Mouse (Mus musculus) forebrain, postnatal 0 days (tissue): ENCODE measurements around the gene F3. TPM values are rescaled to one million over a fixed set of nuclear protein-coding genes. Genes with fewer than 3 reads are reported as not detected.

Experiments
- ATAC-seq: fragments of 200-750 bp; cut with Nextera tagmentation; 2 replicates; pipeline ENCODE4 v1.8.0; 2017; ENCODE audit warnings: mild to moderate bottlenecking, moderate library complexity
- DNase-seq: peaks from one replicate; pipeline ENCODE4 v3.0.0-alpha.2; 2015
- H3K27ac ChIP-seq: fragments of 300-500 bp; sonication (generic); 2 replicates; pipeline ENCODE4 v1.5.1; 2014; ENCODE audit warnings: low read depth, mild to moderate bottlenecking, antibody characterized with exemption, low read length, moderate library complexity, mixed read lengths
- H3K27me3 ChIP-seq: fragments of 300-500 bp; sonication (generic); 2 replicates; pipeline ENCODE4 v1.6.1; 2014; ENCODE audit warnings: mild to moderate bottlenecking, low read length, mixed read lengths; ENCODE audit not compliant: insufficient read depth
- H3K36me3 ChIP-seq: fragments of 300-500 bp; sonication (generic); 2 replicates; pipeline ENCODE4 v1.6.1; 2014; ENCODE audit warnings: mild to moderate bottlenecking, moderate library complexity; ENCODE audit not compliant: insufficient read depth
- H3K4me1 ChIP-seq: fragments of 300-500 bp; sonication (generic); 2 replicates; pipeline ENCODE4 v1.6.1; 2014; ENCODE audit warnings: antibody characterized with exemption; ENCODE audit not compliant: insufficient read depth
- H3K4me2 ChIP-seq: fragments of 300-500 bp; sonication (generic); 2 replicates; pipeline ENCODE4 v1.6.1; 2014; ENCODE audit warnings: low read depth, mild to moderate bottlenecking, moderate library complexity
- H3K4me3 ChIP-seq: fragments of 300-500 bp; sonication (generic); 2 replicates; pipeline ENCODE4 v1.5.1; 2014; ENCODE audit warnings: low read depth, low read length, mixed read lengths
- H3K9ac ChIP-seq: fragments of 300-500 bp; sonication (generic); 2 replicates; pipeline ENCODE4 v1.6.1; 2014; ENCODE audit warnings: mild to moderate bottlenecking
- H3K9me3 ChIP-seq: fragments of 300-500 bp; sonication (generic); 2 replicates; pipeline ENCODE4 v1.6.1; 2016; ENCODE audit warnings: low read length
- CTCF ChIP-seq: sonication (generic); IDR thresholded peaks from 2 replicates; pipeline ENCODE4 v1.5.1; 2016; ENCODE audit warnings: antibody characterized with exemption, control low read depth, low read depth
- WGBS: fragments of 180-500 bp; shearing (Covaris S2); extraction: QIAGEN DNeasy Blood & Tissue Kit; methylation state at CpG from one replicate; pipeline ENCODE4 v1.1.7; 2014; 5-methylcytosine and 5-hydroxymethylcytosine counted together
- polyA plus RNA-seq: library from polyadenylated mRNA; unstranded; fragments of >200 nt; fragmentation: Nextera tagmentation; extraction: Ambion mirVana; gene quantifications from 2 replicates; pipeline ENCODE4 v1.2.1, GENCODE M21; 2015
- total RNA-seq: library from RNA; depleted of rRNA; stranded (reverse); fragments of >200 nt; gene quantifications from 2 replicates; pipeline ENCODE4 v1.2.3, GENCODE M21; 2014

F3 gene
- total and polyA plus RNA-seq, 2 experiments from 2014 or later = 11.5 to 14.2 TPM

GRCm38 (mm10) chr3:121706087-121706486 is 17.2 kb upstream of the F3 start:
- Histone ChIP-seq H3K27ac (no peak overlapping the region), H3K9me3 (no peaks in the 10 kb centered on the region), H3K4me3 (no peak overlapping the region), H3K36me3 (no peaks in the 10 kb centered on the region), H3K9ac (no peak overlapping the region), H3K4me1 (peaks cover 8% of the 10 kb centered on the region), H3K4me2 (no peak overlapping the region), H3K27me3 (no peaks in the 10 kb centered on the region)
- peak; percentile 22 for DNase-seq
- no peak for TF ChIP-seq CTCF
- 24% methylated on average over 5 of the region's 5 CpGs for WGBS
- ATAC-seq = no peak

GRCm38 (mm10) chr3:121707106-121707505 is 16.2 kb upstream of the F3 start:
- Histone ChIP-seq H3K27ac (no peak overlapping the region), H3K36me3 (no peaks in the 10 kb centered on the region), H3K9me3 (no peaks in the 10 kb centered on the region), H3K4me1 (no peaks in the 10 kb centered on the region), H3K9ac (no peak overlapping the region), H3K4me2 (no peak overlapping the region), H3K27me3 (no peaks in the 10 kb centered on the region), H3K4me3 (no peak overlapping the region)
- 91% methylated on average over 4 of the region's 4 CpGs for WGBS
- DNase-seq (no peak), ATAC-seq (peak; percentile 43; the same call in 1 of the 2 replicates)
- TF ChIP-seq CTCF = no peak

GRCm38 (mm10) chr3:121710894-121711531 is 12.3 kb upstream of the F3 start:
- H3K27me3 ChIP-seq = no peaks in the 10 kb centered on the region
- 83% methylated on average over 7 of the region's 7 CpGs for whole genome bisulfite sequencing
- no peaks in the 10 kb centered on the region for H3K9me3 ChIP-seq
- no peaks in the 10 kb centered on the region for H3K4me1 ChIP-seq
- ATAC-seq = no peak
- no peaks in the 10 kb centered on the region for H3K36me3 ChIP-seq
- H3K4me2 ChIP-seq = no peak overlapping the region
- no peak for DNase-seq
- H3K4me3 ChIP-seq = no peak overlapping the region
- no peak overlapping the region for H3K9ac ChIP-seq
- no peak overlapping the region for H3K27ac ChIP-seq
- no peak for TF ChIP-seq CTCF

GRCm38 (mm10) chr3:121712222-121712621 is 11.1 kb upstream of the F3 start:
- H3K27ac ChIP-seq = no peak overlapping the region
- no peak overlapping the region for H3K4me2 ChIP-seq
- H3K4me3 ChIP-seq = no peak overlapping the region
- H3K36me3 ChIP-seq = no peaks in the 10 kb centered on the region
- H3K9me3 ChIP-seq = no peaks in the 10 kb centered on the region
- TF ChIP-seq CTCF = no peak
- 81% methylated on average over 4 of the region's 4 CpGs for WGBS
- no peak overlapping the region for H3K9ac ChIP-seq
- DNase-seq (no peak), ATAC-seq (no peak)
- no peaks in the 10 kb centered on the region for H3K4me1 ChIP-seq
- H3K27me3 ChIP-seq = no peaks in the 10 kb centered on the region

GRCm38 (mm10) chr3:121713151-121713701 is 10.1 kb upstream of the F3 start:
- DNase-seq = no peak
- ATAC-seq = no peak
- no peak overlapping the region for H3K9ac ChIP-seq
- H3K27ac ChIP-seq = no peak overlapping the region
- no peaks in the 10 kb centered on the region for H3K4me1 ChIP-seq
- H3K4me3 ChIP-seq = no peak overlapping the region
- TF ChIP-seq CTCF = no peak
- no peaks in the 10 kb centered on the region for H3K27me3 ChIP-seq
- no peaks in the 10 kb centered on the region for H3K9me3 ChIP-seq
- WGBS = 72% methylated on average over 17 of the region's 17 CpGs
- H3K4me2 ChIP-seq = no peak overlapping the region
- H3K36me3 ChIP-seq = no peaks in the 10 kb centered on the region

GRCm38 (mm10) chr3:121713816-121714215 is 9.5 kb upstream of the F3 start:
- H3K4me3 ChIP-seq = no peak overlapping the region
- no peak for DNase-seq
- no peak overlapping the region for H3K27ac ChIP-seq
- ATAC-seq = no peak
- no peak overlapping the region for H3K9ac ChIP-seq
- no peaks in the 10 kb centered on the region for H3K27me3 ChIP-seq
- H3K4me1 ChIP-seq = no peaks in the 10 kb centered on the region
- no peak overlapping the region for H3K4me2 ChIP-seq
- H3K9me3 ChIP-seq = no peaks in the 10 kb centered on the region
- TF ChIP-seq CTCF = no peak
- no peaks in the 10 kb centered on the region for H3K36me3 ChIP-seq
- 36% methylated on average over 8 of the region's 8 CpGs for WGBS

- Histone ChIP-seq H3K9ac (no peak overlapping the region), H3K27ac (no peak overlapping the region), H3K9me3 (no peaks in the 10 kb centered on the region), H3K27me3 (no peaks in the 10 kb centered on the region), H3K4me2 (no peak overlapping the region), H3K36me3 (no peaks in the 10 kb centered on the region), H3K4me3 (no peak overlapping the region), H3K4me1 (no peaks in the 10 kb centered on the region)
- no peak for DNase-seq
- WGBS = 100% methylated on average over 2 of the region's 2 CpGs
- ATAC-seq = no peak
- no peak for TF ChIP-seq CTCF
Measured at GRCm38 (mm10) chr3:121714461-121714860, 8.9 kb upstream of the F3 start.
